Comparison of ENCODE assay signal across 30 mouse cellular contexts in the genomic region with DNA sequence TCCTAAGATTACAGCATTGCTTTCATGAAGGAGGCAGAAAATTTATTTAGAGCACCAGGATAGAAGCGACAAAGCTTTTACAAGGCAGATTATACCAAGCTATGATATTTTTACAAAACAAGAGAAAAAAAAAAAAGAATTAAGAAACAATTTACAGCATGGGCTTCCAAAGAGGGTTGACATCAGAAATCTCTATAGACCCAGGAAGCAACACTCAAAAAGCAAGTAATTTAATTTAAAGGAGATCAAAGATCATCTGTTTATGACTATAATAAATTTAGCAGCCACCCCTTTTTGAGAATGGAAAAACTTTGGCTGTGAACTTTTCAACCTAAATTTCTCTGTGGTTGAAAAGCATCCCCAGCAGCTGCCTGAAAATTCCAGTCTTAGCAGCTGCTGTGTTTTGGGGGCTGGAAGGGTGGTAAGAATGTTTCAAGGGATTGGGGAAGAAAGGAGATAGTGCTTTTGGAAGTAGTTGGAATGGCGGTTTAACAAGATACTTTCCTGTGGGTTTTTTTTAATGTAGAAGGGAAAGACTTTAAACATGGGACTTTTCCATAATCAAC.
DNase-seq lines count a peak whose midpoint lies in the region; ATAC-seq and TF ChIP-seq lines count a peak whose summit lies in the region.
"Had no signal": no experiment of that assay in that cellular context is flagged by ENCODE, and none has a peak within 500 bp of the region (broad histone marks: within the 10 kb centered on the region; RNA-seq: fewer than 3 reads in every experiment).

No protein-coding gene starts in this region.

- ATAC-seq in kidney, embryonic 14.5 days (ENCODE audit: low FRiP score, low TSS enrichment) = peak; percentile 62; the same call in 1 of the 2 replicates
- ATAC-seq in limb, embryonic 14.5 days (ENCODE audit: low FRiP score, low read depth) = peak; percentile 83
- ATAC-seq: CD4-positive, CD25-positive, alpha-beta regulatory T cell, adult 4 months; forebrain, postnatal 0 days; hindbrain, postnatal 0 days; intestine, embryonic 15.5 days; midbrain, embryonic 15.5 days had no signal

- H3K4me2 ChIP-seq in kidney, embryonic 14.5 days (replicated peaks; ENCODE audit: low read depth, low read length) = no peak overlapping the region
- no peak overlapping the region for H3K4me2 ChIP-seq in limb, embryonic 14.5 days (replicated peaks; ENCODE audit: low read depth, low read length, severe bottlenecking)
- H3K4me2 ChIP-seq: embryonic facial prominence, embryonic 15.5 days; forebrain, embryonic 12.5 days; intestine, embryonic 15.5 days; limb, embryonic 15.5 days; liver, embryonic 13.5 days; midbrain, embryonic 15.5 days had no signal

- H3K36me3 ChIP-seq in kidney, embryonic 14.5 days (ENCODE audit: control insufficient read depth, insufficient read depth, low read length) = no peaks in the 10 kb centered on the region
- no peaks in the 10 kb centered on the region for H3K36me3 ChIP-seq in kidney, adult 2 months (ENCODE audit: control insufficient read depth, insufficient read depth, low read length)
- H3K36me3 ChIP-seq in limb, embryonic 14.5 days (ENCODE audit: control insufficient read depth, insufficient read depth, low read length) = no peaks in the 10 kb centered on the region
- H3K36me3 ChIP-seq: embryonic facial prominence, embryonic 15.5 days; forebrain, embryonic 12.5 days; intestine, embryonic 15.5 days; limb, embryonic 15.5 days; liver, embryonic 13.5 days; midbrain, embryonic 10.5 days; midbrain, embryonic 15.5 days had no signal

- TF ChIP-seq POLR2A in kidney, adult 2 months (IDR thresholded peaks at IDR 0.05; ENCODE audit: low read depth, low read length) = no peak
- TF ChIP-seq POLR2A in limb, embryonic 14.5 days (IDR thresholded peaks at IDR 0.05; ENCODE audit: borderline replicate concordance, extremely low read depth, insufficient read depth, insufficient read length) = no peak

- TF ChIP-seq CTCF in kidney, adult 2 months (conservative IDR thresholded peaks at IDR 0.05; ENCODE audit: insufficient read depth, insufficient read length, low read depth, low read length) = no peak

- no peak overlapping the region for H3K9ac ChIP-seq in kidney, embryonic 14.5 days (ENCODE audit: low read depth, low read length)
- no peak overlapping the region for H3K9ac ChIP-seq in limb, embryonic 14.5 days (ENCODE audit: low read depth, low read length, severe bottlenecking)
- H3K9ac ChIP-seq: embryonic facial prominence, embryonic 15.5 days; forebrain, embryonic 12.5 days; forebrain, postnatal 0 days; intestine, embryonic 15.5 days; limb, embryonic 15.5 days; liver, embryonic 13.5 days; midbrain, embryonic 15.5 days had no signal

- 0 out of 2 replicates have a peak, but pooled peaks cover 3% of the 10 kb centered on the region for H3K4me1 ChIP-seq in kidney, embryonic 14.5 days (ENCODE audit: control insufficient read depth, insufficient read depth, low read length)
- H3K4me1 ChIP-seq in kidney, adult 2 months (ENCODE audit: control insufficient read depth, insufficient read depth, low read length) = no peaks in the 10 kb centered on the region
- peaks cover 6% of the 10 kb centered on the region; the same call in 1 of the 2 replicates for H3K4me1 ChIP-seq in limb, embryonic 14.5 days (ENCODE audit: control insufficient read depth, insufficient read depth, low read length)
- H3K4me1 ChIP-seq: embryonic facial prominence, embryonic 15.5 days; forebrain, embryonic 12.5 days; intestine, embryonic 15.5 days; limb, embryonic 15.5 days; liver, embryonic 13.5 days; midbrain, embryonic 10.5 days; midbrain, embryonic 15.5 days had no signal

- no peaks in the 10 kb centered on the region for H3K9me3 ChIP-seq in kidney, embryonic 14.5 days (ENCODE audit: control insufficient read depth, low read length)
- no peaks in the 10 kb centered on the region for H3K9me3 ChIP-seq in limb, embryonic 14.5 days (ENCODE audit: control insufficient read depth, low read length)
- H3K9me3 ChIP-seq: embryonic facial prominence, embryonic 15.5 days; forebrain, embryonic 12.5 days; intestine, embryonic 15.5 days; limb, embryonic 15.5 days; liver, embryonic 13.5 days; midbrain, embryonic 10.5 days; midbrain, embryonic 15.5 days had no signal

- DNase-seq in kidney, adult 2 months = no peak
- DNase-seq in kidney, postnatal 14 days = peak; percentile 19
- no peak for DNase-seq in kidney, adult 8-10 months
- peak; percentile 8 for DNase-seq in brain, adult 2 months (ENCODE audit: low read depth, low spot score)
- peak; percentile 72 for DNase-seq in limb, embryonic 14.5 days (ENCODE audit: low spot score)
- DNase-seq in spleen, postnatal 4 days (ENCODE audit: low spot score in 2 of 2) = no peak
- DNase-seq: adrenal gland, postnatal 25 days; cerebellum, adult 18-20 months; cerebellum, postnatal 10 days; forebrain, postnatal 0 days; gastrocnemius, postnatal 10 days; heart, postnatal 14 days; liver, embryonic 13.5 days; lung, adult 18-20 months; lung, postnatal 14 days; right cerebral cortex, adult 18-20 months; spleen, adult 18-20 months; thymus, adult 18-20 months; thymus, postnatal 25 days had no signal

- no peak overlapping the region for H3K4me3 ChIP-seq in kidney, embryonic 14.5 days (ENCODE audit: low read length)
- H3K4me3 ChIP-seq in kidney, adult 2 months (ENCODE audit: insufficient read depth, low read depth, low read length) = no peak overlapping the region
- no peak overlapping the region for H3K4me3 ChIP-seq in limb, embryonic 14.5 days (replicated peaks; ENCODE audit: low read length)
- H3K4me3 ChIP-seq: embryonic facial prominence, embryonic 15.5 days; forebrain, embryonic 12.5 days; intestine, embryonic 15.5 days; left cerebral cortex, adult 2 months; limb, embryonic 15.5 days; liver, embryonic 13.5 days; midbrain, embryonic 10.5 days; midbrain, embryonic 15.5 days had no signal

- 51% methylated on average over 2 of the region's 2 CpGs for WGBS in kidney, embryonic 14.5 days
- WGBS in kidney, adult 2 months = 59% methylated on average over 2 of the region's 2 CpGs
- WGBS in limb, embryonic 14.5 days = 51% methylated on average over 2 of the region's 2 CpGs

- H3K27me3 ChIP-seq in kidney, embryonic 14.5 days (ENCODE audit: control insufficient read depth, insufficient read depth, low read length) = no peaks in the 10 kb centered on the region
- H3K27me3 ChIP-seq in kidney, adult 2 months (replicated peaks; ENCODE audit: control insufficient read depth, insufficient read depth, low read length) = no peaks in the 10 kb centered on the region
- no peaks in the 10 kb centered on the region for H3K27me3 ChIP-seq in limb, embryonic 14.5 days (ENCODE audit: control insufficient read depth, insufficient read depth, low read length)
- H3K27me3 ChIP-seq: embryonic facial prominence, embryonic 15.5 days; forebrain, embryonic 12.5 days; intestine, embryonic 15.5 days; limb, embryonic 15.5 days; liver, embryonic 13.5 days; midbrain, embryonic 15.5 days had no signal

- peak overlapping the region; percentile 32; the same call in 1 of the 2 replicates for H3K27ac ChIP-seq in kidney, embryonic 14.5 days (ENCODE audit: low read depth, low read length)
- no peak overlapping the region for H3K27ac ChIP-seq in kidney, adult 2 months (ENCODE audit: insufficient read depth, low read depth, low read length)
- no peak overlapping the region for H3K27ac ChIP-seq in limb, embryonic 14.5 days (replicated peaks; ENCODE audit: low read depth, low read length)
- H3K27ac ChIP-seq: embryonic facial prominence, embryonic 15.5 days; forebrain, embryonic 12.5 days; hindbrain, postnatal 0 days; intestine, embryonic 15.5 days; left cerebral cortex, adult 2 months; limb, embryonic 15.5 days; liver, embryonic 13.5 days; midbrain, embryonic 10.5 days; midbrain, embryonic 15.5 days; stomach, postnatal 0 days had no signal

Comparison
In these comparisons a context has a peak if more than half of its experiments do, and no peak if none do; other contexts are left out.
1. DNase-seq: peak in kidney, postnatal 14 days (single experiment), brain, adult 2 months (single experiment) and limb, embryonic 14.5 days (single experiment); none in kidney, adult 2 months (single experiment), kidney, adult 8-10 months (0 of 2) and spleen, postnatal 4 days (0 of 2).